Mouse (Mus musculus) lung, postnatal 0 days (tissue): Measurements from ENCODE around the gene Dnaaf2. TPM values are rescaled to one million over a fixed set of nuclear protein-coding genes. Genes with fewer than 3 reads are reported as not detected.
"Not testable (repeated sequence)": the region's sequence is repeated elsewhere in the genome, so short reads cannot be mapped to it uniquely, and the experiment has no call there.

Experiments used
- ATAC-seq: fragments of 200-750 bp; cut with Nextera tagmentation; 2 replicates; pipeline ENCODE4 v1.8.0; 2017; ENCODE audit warnings: moderate library complexity
- DNase-seq: peaks from one replicate; pipeline ENCODE4 v3.0.0-alpha.2; 2016; ENCODE audit warnings: low spot score
- H3K27ac ChIP-seq: fragments of 300-500 bp; sonication (generic); 2 replicates; pipeline ENCODE4 v1.5.1; 2014; ENCODE audit warnings: antibody characterized with exemption, mild to moderate bottlenecking, low read length, mixed read lengths
- H3K27me3 ChIP-seq: fragments of 300-500 bp; sonication (generic); replicated peaks from 2 replicates; pipeline ENCODE4 v1.6.1; 2014; ENCODE audit warnings: low read length, mixed read lengths; ENCODE audit not compliant: insufficient read depth
- H3K36me3 ChIP-seq: fragments of 300-500 bp; sonication (generic); 2 replicates; pipeline ENCODE4 v1.6.1; 2014; ENCODE audit warnings: low read length, mixed read lengths; ENCODE audit not compliant: insufficient read depth
- H3K4me1 ChIP-seq: fragments of 300-500 bp; sonication (generic); 2 replicates; pipeline ENCODE4 v1.6.1; 2014; ENCODE audit warnings: antibody characterized with exemption, low read depth, low read length, mixed read lengths; ENCODE audit not compliant: insufficient read depth
- H3K4me2 ChIP-seq: fragments of 300-500 bp; sonication (generic); replicated peaks from 2 replicates; pipeline ENCODE4 v1.6.1; 2014; ENCODE audit warnings: low read depth, mild to moderate bottlenecking, low read length, moderate library complexity, mixed read lengths
- H3K4me3 ChIP-seq: fragments of 300-500 bp; sonication (generic); 2 replicates; pipeline ENCODE4 v1.5.1; 2014; ENCODE audit warnings: low read depth, low read length
- H3K9ac ChIP-seq: fragments of 300-500 bp; sonication (generic); replicated peaks from 2 replicates; pipeline ENCODE4 v1.6.1; 2014; ENCODE audit warnings: low read depth, mild to moderate bottlenecking
- H3K9me3 ChIP-seq: fragments of 300-500 bp; sonication (generic); 2 replicates; pipeline ENCODE4 v1.6.1; 2016; ENCODE audit warnings: low read length, mixed read lengths
- CTCF ChIP-seq: IDR thresholded peaks from 2 replicates; pipeline ENCODE4 v1.5.1; 2016; ENCODE audit warnings: antibody characterized with exemption, mild to moderate bottlenecking
- EP300 ChIP-seq: IDR thresholded peaks from 2 replicates; pipeline ENCODE4 v1.6.1; 2016; ENCODE audit warnings: antibody characterized with exemption, mild to moderate bottlenecking, control low read depth
- WGBS: fragments of 180-500 bp; shearing (Covaris S2); extraction: QIAGEN DNeasy Blood & Tissue Kit; methylation state at CpG from one replicate; pipeline ENCODE4 v1.1.7; 2014; 5-methylcytosine and 5-hydroxymethylcytosine counted together
- polyA plus RNA-seq: library from polyadenylated mRNA; unstranded; fragments of >200 nt; fragmentation: Nextera tagmentation; extraction: Ambion mirVana; gene quantifications from 2 replicates; pipeline ENCODE4 v1.2.1, GENCODE M21; 2015

Gene Dnaaf2
- polyA plus RNA-seq, 1 experiment from 2014 or later, result 5.8 TPM

DNA sequence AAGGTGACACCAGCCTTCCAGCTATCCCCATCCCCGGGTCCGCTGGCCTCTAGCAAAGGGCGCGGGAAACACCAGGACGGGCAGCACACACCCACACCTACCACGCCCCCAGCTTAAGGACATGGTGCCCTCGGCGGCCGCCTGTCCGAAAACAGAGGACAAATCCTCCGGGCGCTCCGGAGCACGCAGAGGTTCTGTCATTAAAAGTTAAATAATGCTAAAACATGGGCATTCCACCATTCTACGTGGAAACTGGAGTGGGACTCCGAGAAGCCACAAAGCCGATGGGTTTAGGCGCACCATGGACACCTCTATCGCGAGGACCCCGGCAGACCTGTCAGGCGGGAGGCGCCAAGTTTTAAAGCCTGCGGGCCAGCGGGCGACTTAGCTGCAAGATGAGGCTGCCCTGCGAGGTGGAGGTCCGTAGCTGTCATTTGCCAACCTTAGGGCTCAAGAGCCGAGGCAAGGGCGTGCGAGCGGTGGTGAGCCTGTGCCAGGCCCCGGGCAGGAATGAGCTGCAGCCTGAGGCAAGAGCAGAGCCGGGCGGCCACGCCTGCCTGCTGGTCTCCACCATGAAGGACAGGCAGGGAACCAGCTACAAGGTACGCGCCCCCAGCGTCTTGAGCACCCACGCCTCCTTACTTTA, 29.6 kb downstream of the Dnaaf2 start, which contains the start of gene Lrr1:
Lrr1 (plus strand) TSS at position 354 of the 646 bp plus-strand sequence.
- Histone ChIP-seq H3K4me2 (peak within 1 kb of the TSS; percentile 92), H3K27ac (peak within 1 kb of the TSS; percentile 66), H3K4me1 (peaks cover 4% of the 10 kb centered on the region; the same call in 1 of the 2 replicates), H3K36me3 (no peaks in the 10 kb centered on the region), H3K4me3 (peak within 1 kb of the TSS; percentile 59), H3K9ac (peak within 1 kb of the TSS; percentile 76), H3K9me3 (no peaks in the 10 kb centered on the region), H3K27me3 (no peaks in the 10 kb centered on the region)
- WGBS, result under 1% methylated on average over 36 of the region's 40 CpGs
- DNase-seq, result peak; percentile 84
- peak; percentile 97 for ATAC-seq
- TF ChIP-seq EP300 (peak; percentile 94), CTCF (no peak)

- Histone ChIP-seq H3K27me3 (no peaks in the 10 kb centered on the region), H3K36me3 (no peaks in the 10 kb centered on the region), H3K4me2 (peak overlapping the region; percentile 92), H3K9me3 (no peaks in the 10 kb centered on the region), H3K27ac (no peak overlapping the region), H3K4me3 (peak overlapping the region; percentile 59), H3K4me1 (peaks cover 4% of the 10 kb centered on the region; the same call in 1 of the 2 replicates), H3K9ac (peak overlapping the region; percentile 76)
- TF ChIP-seq CTCF, result no peak
- no peak for TF ChIP-seq EP300
- DNase-seq (no peak), ATAC-seq (peak; percentile 8; the same call in 1 of the 2 replicates)
- 5% methylated on average over 18 of the region's 18 CpGs for WGBS
Observed at GRCm38 (mm10) chr12:69167656-69168460, 30.4 kb downstream of the Dnaaf2 start.

DNA sequence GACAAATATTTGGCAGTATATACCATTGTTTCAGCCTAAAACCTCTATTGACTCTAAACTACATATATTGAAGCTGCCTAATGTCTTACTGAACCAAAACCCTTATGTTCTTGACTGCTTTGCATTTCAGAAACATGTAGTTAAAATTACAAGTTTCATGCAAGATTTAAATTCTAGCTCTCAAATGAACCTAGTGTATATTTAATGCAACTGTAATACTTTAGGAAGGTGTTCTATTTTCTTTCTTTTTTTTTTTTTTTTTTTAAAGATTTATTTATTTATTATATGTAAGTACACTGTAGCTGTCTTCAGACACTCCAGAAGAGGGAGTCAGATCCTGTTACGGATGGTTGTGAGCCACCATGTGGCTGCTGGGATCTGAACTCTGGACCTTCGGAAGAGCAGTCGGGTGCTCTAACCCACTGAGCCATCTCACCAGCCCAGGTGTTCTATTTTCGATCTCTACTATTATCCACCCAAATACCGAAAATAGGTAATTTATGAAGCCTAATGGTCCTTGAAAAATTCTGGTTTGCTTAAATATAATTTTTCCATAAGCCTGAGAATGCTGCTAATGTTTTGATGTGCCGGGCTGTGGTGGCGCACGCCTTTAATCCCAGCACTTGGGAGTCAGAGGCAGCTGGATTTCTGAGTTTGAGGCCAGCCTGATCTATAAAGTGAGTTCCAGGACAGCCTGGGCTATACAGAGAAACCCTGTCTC, 31.2 kb downstream of the Dnaaf2 start:
- H3K9ac ChIP-seq, H3K4me3 ChIP-seq, DNase-seq, ATAC-seq, H3K9me3 ChIP-seq, H3K36me3 ChIP-seq, H3K27ac ChIP-seq, H3K27me3 ChIP-seq, H3K4me1 ChIP-seq, H3K4me2 ChIP-seq: not testable (repeated sequence)
- 72% methylated on average over 8 of the region's 8 CpGs for WGBS

DNA sequence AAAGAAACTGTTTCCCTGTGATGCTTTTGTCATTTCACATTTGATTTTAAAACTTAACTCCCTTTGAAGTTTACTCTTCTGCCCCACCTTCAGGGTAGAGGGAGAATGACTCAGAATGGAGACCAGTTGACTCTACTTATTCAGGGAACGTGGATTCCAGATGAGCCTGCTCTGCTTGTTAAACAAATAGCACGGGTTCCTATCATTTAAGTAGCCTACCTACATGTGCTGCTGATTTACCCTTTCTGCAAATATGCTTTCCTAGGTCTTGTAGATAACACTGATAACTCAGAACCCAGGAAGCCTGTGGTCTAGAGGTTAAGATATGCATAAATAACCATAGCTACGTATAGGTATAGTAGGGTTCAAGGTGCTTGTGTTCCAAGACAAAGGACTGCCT, 33.3 kb downstream of the Dnaaf2 start:
- WGBS, result 43% methylated on average over 3 of the region's 3 CpGs
- no peaks in the 10 kb centered on the region for H3K36me3 ChIP-seq
- TF ChIP-seq CTCF (no peak), EP300 (no peak)
- ATAC-seq (no peak), DNase-seq (no peak)
- H3K9me3 ChIP-seq, result no peaks in the 10 kb centered on the region
- no peaks in the 10 kb centered on the region for H3K27me3 ChIP-seq
- H3K27ac ChIP-seq, result no peak overlapping the region
- H3K9ac ChIP-seq, result no peak overlapping the region
- H3K4me3 ChIP-seq, result no peak overlapping the region
- peaks cover 4% of the 10 kb centered on the region; the same call in 1 of the 2 replicates for H3K4me1 ChIP-seq
- no peak overlapping the region for H3K4me2 ChIP-seq

GRCm38 (mm10) chr12:69163586-69163985, 34.6 kb downstream of the Dnaaf2 start:
- not testable (repeated sequence) for ATAC-seq, H3K4me3 ChIP-seq, H3K4me1 ChIP-seq, H3K4me2 ChIP-seq, H3K27me3 ChIP-seq, H3K9me3 ChIP-seq, H3K9ac ChIP-seq, H3K36me3 ChIP-seq, DNase-seq, H3K27ac ChIP-seq
- 86% methylated on average over 4 of the region's 4 CpGs for WGBS

DNA sequence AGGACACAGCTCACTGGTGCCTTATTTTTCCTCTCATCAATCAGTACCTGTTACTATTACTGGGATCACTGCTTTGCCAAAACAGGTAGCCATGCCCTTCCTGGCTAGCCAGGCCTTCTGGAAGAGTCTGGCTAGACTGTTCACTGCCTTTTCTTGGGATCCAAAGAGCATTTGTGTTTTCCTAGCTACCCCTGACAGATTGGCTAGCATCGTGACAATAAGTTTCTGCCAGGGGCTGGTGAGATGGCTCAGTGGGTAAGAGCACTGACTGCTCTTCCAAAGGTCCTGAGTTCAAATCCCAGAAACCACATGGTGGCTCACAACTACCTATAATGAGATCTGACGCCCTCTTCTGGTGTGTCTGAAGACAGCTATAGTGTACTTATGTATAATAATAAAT, 37.6 kb downstream of the Dnaaf2 start:
- H3K4me2 ChIP-seq, H3K4me3 ChIP-seq, H3K9ac ChIP-seq, H3K27me3 ChIP-seq, H3K27ac ChIP-seq, H3K9me3 ChIP-seq, ATAC-seq, DNase-seq, H3K4me1 ChIP-seq, H3K36me3 ChIP-seq: not testable (repeated sequence)
- 71% methylated on average over 2 of the region's 2 CpGs for WGBS
